In the genomic region with DNA sequence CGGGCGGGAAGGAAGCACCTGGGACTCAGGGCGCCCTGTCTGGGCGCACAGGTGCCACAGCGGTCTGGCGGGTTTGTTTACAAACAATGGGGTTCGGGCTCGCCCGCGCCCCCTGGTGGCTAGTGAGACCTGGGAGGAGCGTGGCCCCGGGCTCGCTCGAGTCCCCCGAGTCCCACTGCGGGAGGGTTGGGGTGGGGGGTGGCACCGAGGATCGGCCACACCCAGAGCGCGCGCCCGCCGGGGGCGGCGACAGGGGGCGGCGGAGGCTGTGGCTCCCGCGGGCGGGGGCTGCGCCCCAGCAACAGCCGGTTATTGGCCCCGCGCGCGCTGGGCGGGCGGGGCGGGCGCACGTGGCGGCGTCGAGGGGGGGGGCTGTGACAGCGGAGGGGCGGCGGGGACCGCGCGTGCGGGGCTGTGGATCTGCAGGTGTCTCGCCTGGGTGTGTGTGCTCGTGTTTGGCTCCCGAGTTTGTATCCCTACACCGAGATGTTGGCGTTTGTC, we compare ENCODE assay signal across 8 mouse cellular contexts. TPM values are rescaled to one million over a fixed set of nuclear protein-coding genes. Genes with fewer than 3 reads are reported as not detected.
DNase-seq lines count a peak whose midpoint lies in the region; ATAC-seq lines count a peak whose summit lies in the region.

No protein-coding gene starts in this region.

- H3K36me3 ChIP-seq in hindbrain, embryonic 11.5 days (ENCODE audit: control insufficient read depth, insufficient read depth, low read length) = no peaks in the 10 kb centered on the region

- peak overlapping the region; percentile 98 for H3K4me2 ChIP-seq in hindbrain, embryonic 11.5 days (replicated peaks; ENCODE audit: low read depth, low read length)

- no peak for ATAC-seq in hindbrain, embryonic 11.5 days (ENCODE audit: low FRiP score)

- peak overlapping the region; percentile 61 for H3K9ac ChIP-seq in hindbrain, embryonic 11.5 days (ENCODE audit: low read depth, low read length)

- H3K27ac ChIP-seq in hindbrain, embryonic 11.5 days (ENCODE audit: low read depth, low read length) = peak overlapping the region; percentile 36; the same call in 1 of the 2 replicates

- peaks cover 11% of the 10 kb centered on the region for H3K4me1 ChIP-seq in hindbrain, embryonic 11.5 days (replicated peaks; ENCODE audit: control insufficient read depth, insufficient read depth, low read length)

- WGBS in hindbrain, embryonic 11.5 days = under 1% methylated on average over 46 of the region's 56 CpGs

- peak overlapping the region; percentile 73 for H3K4me3 ChIP-seq in hindbrain, embryonic 11.5 days (ENCODE audit: low read depth, low read length)

- no peaks in the 10 kb centered on the region for H3K9me3 ChIP-seq in hindbrain, embryonic 11.5 days (ENCODE audit: control insufficient read depth, low read length)

- H3K27me3 ChIP-seq in hindbrain, embryonic 11.5 days (ENCODE audit: control insufficient read depth, insufficient read depth, low read length) = no peaks in the 10 kb centered on the region

- DNase-seq in T-cell, adult 2 months (ENCODE audit: low spot score) = peak; percentile 91
- peak; percentile 90 for DNase-seq in cerebellum, adult 9-11 months
- peak; percentile 70 to 84 for DNase-seq in frontal cortex, postnatal 10 days (ENCODE audit: low spot score in 2 of 2)
- DNase-seq in hindbrain, embryonic 11.5 days (ENCODE audit: low spot score) = peak; percentile 85
- peak; percentile 84 to 89 for DNase-seq in layer of hippocampus, postnatal 25 days (ENCODE audit: extremely low spot score in 1 of 2, low spot score in 1 of 2)
- peak; percentile 91 for DNase-seq in lung, postnatal 36 days
- DNase-seq in retina, postnatal 1 day = peak; percentile 81
- peak; percentile 84 for DNase-seq in urinary bladder, postnatal 14 days (ENCODE audit: low spot score)

RNA-seq across cellular contexts. Expression of gene Bbc3, which starts 1.9 kb away (rescaled TPM):
- 6.4 and 8.1 TPM in 2 replicates for polyA plus RNA-seq in hindbrain, embryonic 11.5 days (2014; fragmentation: Nextera tagmentation; extraction: Ambion mirVana)
- 10 to 100 TPM; 14.0 to 20.0 TPM for total RNA-seq in layer of hippocampus, postnatal 25 days (2021)

RNA-seq across cellular contexts. Expression of gene Ccdc9, which starts 23.5 kb away (rescaled TPM):
- 18.2 and 19.2 TPM in 2 replicates for polyA plus RNA-seq in hindbrain, embryonic 11.5 days (2014; fragmentation: Nextera tagmentation; extraction: Ambion mirVana)
- total RNA-seq in layer of hippocampus, postnatal 25 days (2021) = 10 to 100 TPM; 59.6 to 77.3 TPM

RNA-seq across cellular contexts. Expression of gene Inafm1, which starts 36.7 kb away (rescaled TPM):
- polyA plus RNA-seq in hindbrain, embryonic 11.5 days (2014; fragmentation: Nextera tagmentation; extraction: Ambion mirVana) = 11.0 and 13.8 TPM in 2 replicates
- total RNA-seq in layer of hippocampus, postnatal 25 days (2021) = 10 to 100 TPM; 29.4 to 34.2 TPM

RNA-seq across cellular contexts. Expression of gene C5ar1, which starts 50.7 kb away (rescaled TPM):
- polyA plus RNA-seq in hindbrain, embryonic 11.5 days (2014; fragmentation: Nextera tagmentation; extraction: Ambion mirVana) = 0.46 and 1.3 TPM in 2 replicates
- total RNA-seq in layer of hippocampus, postnatal 25 days (2021) = 1 to 10 TPM; 1.1 TPM
